Mouse (Mus musculus) megakaryocyte, embryonic 14.5 days (primary cell): ENCODE measurements at regions not wholly inside any gene's neighbourhood (a gene's known extent, or its start where the extent isn't known, plus 50 kb on each side); places are given as distances from the start of the nearest gene placed in this dataset.

Source experiments
- FLI1 ChIP-seq: IDR thresholded peaks from 2 replicates; pipeline ENCODE4 v1.6.1; 2012; ENCODE audit warnings: low read length, inconsistent platforms, mixed read lengths
- GATA1 ChIP-seq: IDR thresholded peaks from 3 replicates; pipeline ENCODE4 v1.6.1; 2012; ENCODE audit warnings: mixed read lengths, low read length, inconsistent platforms, borderline replicate concordance

- no peak for TF ChIP-seq GATA1
- no peak for TF ChIP-seq FLI1
Observed at GRCm38 (mm10) chr8:103536856-103537255, 564.6 kb upstream of the Cdh5 start.
